Mouse (Mus musculus): ENCODE data around the gene Zscan4d. TPM values are rescaled to one million over a fixed set of nuclear protein-coding genes. Genes with fewer than 3 reads are reported as not detected.
"Not testable (repeated sequence)": the region's sequence is repeated elsewhere in the genome, so short reads cannot be mapped to it uniquely, and the experiment has no call there.

Gene Zscan4d
- total RNA-seq (2021): not detected
- long read RNA-seq: 0 reads

- DNase-seq (ENCODE audit: low spot score in 2 of 2): not testable (repeated sequence)
Measured at GRCm38 (mm10) chr7:11166059-11166458, at the start of gene Zscan4d. Gene Zscan4d (minus strand): TSS chr7:11166159.

- not testable (repeated sequence) for DNase-seq (ENCODE audit: low spot score in 2 of 2)
Measured at GRCm38 (mm10) chr7:11158036-11158435, 7.9 kb downstream of the Zscan4d start.

Other genes with a start within 250 kb of the Zscan4d start
- not detected for gene Zscan4c, start 160.4 kb downstream of the Zscan4d start, total RNA-seq (2021)
- not detected for gene Zscan4-ps1, start 96.5 kb downstream of the Zscan4d start, total RNA-seq (2021)
- not detected for gene Zscan4e, start 144.5 kb upstream of the Zscan4d start, total RNA-seq (2021)
- not detected for gene Zscan4f, start 231.8 kb upstream of the Zscan4d start, total RNA-seq (2021)

All from layer of hippocampus, adult 18-20 months (tissue).